Mouse (Mus musculus) bone marrow, adult 2 months (tissue): ENCODE results near the gene Swi5. TPM values are rescaled to one million over a fixed set of nuclear protein-coding genes. Genes with fewer than 3 reads are reported as not detected.
A peak's percentile ranks its signal among the peaks of the same experiment; 100 is the strongest.

ENCODE experiments used
- H3K27ac ChIP-seq: fragments of 200-500 bp; 2 replicates; pipeline ENCODE4 v1.5.1; 2012; ENCODE audit warnings: low read depth, mild to moderate bottlenecking, control low read depth, inconsistent platforms, low read length; ENCODE audit not compliant: control insufficient read depth, poor library complexity, insufficient read depth
- H3K4me1 ChIP-seq: fragments of 200-500 bp; 2 replicates; pipeline ENCODE4 v1.6.1; 2011; ENCODE audit warnings: low read length; ENCODE audit not compliant: control insufficient read depth, insufficient read depth
- H3K4me3 ChIP-seq: fragments of 200-500 bp; replicated peaks from 2 replicates; pipeline ENCODE3; 2011; ENCODE audit warnings: mild to moderate bottlenecking, low read depth, low read length, control low read depth; ENCODE audit not compliant: control insufficient read depth
- CTCF ChIP-seq: fragments of 200-500 bp; IDR thresholded peaks from 2 replicates; pipeline ENCODE4 v1.5.1; 2011; ENCODE audit warnings: low read length, control low read depth; ENCODE audit not compliant: control insufficient read depth, insufficient read depth
- POLR2A ChIP-seq: fragments of 200-500 bp; IDR thresholded peaks from 2 replicates; pipeline ENCODE4 v1.6.1; 2011; ENCODE audit warnings: low read depth, mild to moderate bottlenecking, control low read depth, low read length, borderline replicate concordance; ENCODE audit not compliant: control insufficient read depth
- WGBS: fragments of 180-500 bp; shearing (Covaris S2); methylation state at CpG from one replicate; pipeline ENCODE4 v1.1.7; 2018; 5-methylcytosine and 5-hydroxymethylcytosine counted together
- polyA plus RNA-seq: library from polyadenylated mRNA; stranded (reverse); fragments of >200 nt; gene quantifications from 2 replicates; pipeline ENCODE4 v1.2.4, GENCODE M21; 2011; ENCODE audit warnings: low replicate concordance; ENCODE audit not compliant: missing spikeins, insufficient read depth, insufficient read length

Gene Swi5
- polyA plus RNA-seq, 1 experiment = 393 TPM

DNA sequence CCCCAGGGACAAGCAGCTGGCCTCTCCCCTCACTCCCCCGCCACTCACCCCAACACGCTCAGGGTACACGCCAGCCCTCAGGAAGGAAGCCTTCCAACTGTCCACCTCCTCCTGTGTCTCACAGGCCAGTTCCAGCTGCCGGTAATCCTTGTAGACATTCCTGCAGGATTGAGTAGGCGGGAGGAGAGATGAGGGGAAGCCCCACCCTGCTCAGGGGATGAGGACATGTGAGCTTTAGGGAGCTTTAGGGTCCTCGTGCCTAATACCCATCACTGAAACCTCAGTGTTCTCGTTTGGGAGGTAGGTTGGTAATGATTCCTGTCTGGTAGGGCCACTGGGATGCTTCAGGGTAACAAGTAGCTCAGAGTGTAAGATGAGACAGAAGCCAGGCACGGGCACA, 27.9 kb upstream of the Swi5 start:
- H3K4me1 ChIP-seq = peaks cover 1% of the 10 kb centered on the region; the same call in 1 of the 2 replicates
- no peak overlapping the region for H3K4me3 ChIP-seq
- TF ChIP-seq POLR2A (no peak), CTCF (no peak)
- H3K27ac ChIP-seq = no peak overlapping the region
- 64% methylated on average over 8 of the region's 8 CpGs for WGBS

DNA sequence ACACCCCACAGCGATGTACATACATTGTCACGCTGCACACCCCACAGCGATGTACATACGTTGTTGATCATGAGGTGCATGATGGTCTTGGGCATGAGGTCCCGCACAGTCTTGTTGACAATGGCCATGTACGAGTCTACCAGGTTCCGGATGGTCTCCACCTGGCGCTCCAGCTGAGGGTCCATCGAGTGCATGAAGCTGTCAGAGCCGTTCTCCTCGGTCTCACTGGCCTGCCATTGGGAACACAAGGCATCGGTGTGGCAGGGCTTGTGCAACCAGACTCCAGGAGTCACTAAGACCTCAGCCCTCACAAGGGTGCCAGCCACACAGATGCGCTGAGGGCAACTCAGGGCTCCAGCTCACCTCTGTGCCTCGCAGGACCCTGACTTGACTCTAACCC, 27.0 kb upstream of the Swi5 start:
- TF ChIP-seq CTCF (no peak), POLR2A (no peak)
- no peak overlapping the region for H3K4me3 ChIP-seq
- H3K27ac ChIP-seq = no peak overlapping the region
- WGBS = 90% methylated on average over 14 of the region's 14 CpGs
- H3K4me1 ChIP-seq = peaks cover 6% of the 10 kb centered on the region; the same call in 1 of the 2 replicates

DNA sequence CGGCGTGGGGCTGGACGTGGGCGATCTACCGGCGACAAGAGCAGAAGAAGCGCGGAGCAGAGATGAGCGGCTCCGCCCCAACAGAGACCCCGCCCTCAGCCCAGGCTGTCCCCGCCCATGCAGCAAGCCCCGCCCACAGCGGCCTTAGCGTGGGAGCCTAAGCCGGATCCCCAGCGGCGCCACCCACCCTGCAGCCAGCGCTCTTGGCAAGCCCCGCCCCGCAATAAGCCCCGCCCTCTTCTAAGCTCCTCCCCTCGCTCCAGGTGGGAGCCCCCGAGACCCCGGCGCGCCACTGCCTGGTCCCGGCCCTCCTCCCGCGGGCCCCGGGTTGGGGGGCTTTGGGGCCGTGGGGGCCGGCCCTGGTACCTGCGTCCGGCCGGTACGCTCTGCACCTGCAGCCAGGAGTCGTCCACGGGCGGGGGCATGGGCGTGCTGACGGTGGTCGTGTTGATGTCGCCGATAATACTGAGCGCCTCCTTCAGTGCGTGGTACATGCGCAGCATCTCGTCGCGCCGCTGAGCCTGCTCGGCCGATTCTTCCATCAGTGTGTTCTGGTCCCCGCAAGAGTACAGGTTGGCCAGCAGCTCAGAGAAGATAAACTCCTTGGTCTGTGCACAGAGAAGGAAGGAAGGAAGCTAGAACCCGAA, 24.6 kb upstream of the Swi5 start:
- TF ChIP-seq CTCF (no peak), POLR2A (no peak)
- Histone ChIP-seq H3K4me3 (no peak overlapping the region), H3K27ac (no peak overlapping the region), H3K4me1 (peaks cover 6% of the 10 kb centered on the region; the same call in 1 of the 2 replicates)
- WGBS = 1% methylated on average over 56 of the region's 56 CpGs

DNA sequence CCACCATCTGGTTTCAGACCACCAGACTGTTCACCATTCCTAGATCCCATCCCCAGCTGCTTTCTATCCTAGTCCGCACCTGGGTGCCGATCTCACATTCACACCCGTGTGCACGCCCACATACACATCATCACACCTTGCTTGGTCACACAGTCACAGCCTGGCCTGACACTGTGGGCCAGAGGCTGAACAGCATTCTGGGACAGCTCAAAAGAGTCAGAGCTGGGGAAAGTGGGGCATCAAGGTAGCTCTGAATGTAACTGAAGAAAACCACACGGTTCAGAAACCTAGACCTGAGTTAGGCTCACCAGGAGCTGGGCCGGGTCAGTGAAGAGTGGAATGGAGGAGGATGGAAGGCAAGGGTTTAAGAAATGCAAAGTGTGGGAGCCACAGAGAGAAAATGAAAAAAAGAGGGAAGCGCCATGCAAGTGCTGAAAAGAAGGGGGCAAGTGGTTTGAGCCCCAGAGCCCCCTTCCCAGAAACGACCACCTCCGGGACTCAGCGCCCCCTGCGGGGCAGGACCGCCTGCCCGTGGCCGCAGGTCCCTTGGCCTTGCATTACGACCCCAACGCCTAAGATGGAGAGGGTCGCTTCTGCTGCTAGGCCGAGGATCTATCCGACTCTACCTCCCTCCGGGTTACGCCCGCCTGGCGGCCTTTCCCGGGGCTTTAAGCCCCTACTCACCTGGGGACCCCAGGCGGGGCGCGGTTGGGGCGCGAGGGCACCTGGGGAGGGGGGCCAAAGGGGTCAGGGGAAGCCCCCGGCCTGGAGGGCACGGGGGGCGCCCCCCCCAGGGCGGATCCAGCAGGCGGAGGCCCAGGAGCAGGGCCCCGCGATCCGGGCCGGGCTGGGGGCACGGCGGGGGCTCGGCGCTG, 23.8 kb upstream of the Swi5 start:
- 9% methylated on average over 42 of the region's 42 CpGs for WGBS
- H3K4me3 ChIP-seq = no peak overlapping the region
- peaks cover 6% of the 10 kb centered on the region; the same call in 1 of the 2 replicates for H3K4me1 ChIP-seq
- no peak overlapping the region for H3K27ac ChIP-seq
- TF ChIP-seq POLR2A (no peak), CTCF (no peak)

DNA sequence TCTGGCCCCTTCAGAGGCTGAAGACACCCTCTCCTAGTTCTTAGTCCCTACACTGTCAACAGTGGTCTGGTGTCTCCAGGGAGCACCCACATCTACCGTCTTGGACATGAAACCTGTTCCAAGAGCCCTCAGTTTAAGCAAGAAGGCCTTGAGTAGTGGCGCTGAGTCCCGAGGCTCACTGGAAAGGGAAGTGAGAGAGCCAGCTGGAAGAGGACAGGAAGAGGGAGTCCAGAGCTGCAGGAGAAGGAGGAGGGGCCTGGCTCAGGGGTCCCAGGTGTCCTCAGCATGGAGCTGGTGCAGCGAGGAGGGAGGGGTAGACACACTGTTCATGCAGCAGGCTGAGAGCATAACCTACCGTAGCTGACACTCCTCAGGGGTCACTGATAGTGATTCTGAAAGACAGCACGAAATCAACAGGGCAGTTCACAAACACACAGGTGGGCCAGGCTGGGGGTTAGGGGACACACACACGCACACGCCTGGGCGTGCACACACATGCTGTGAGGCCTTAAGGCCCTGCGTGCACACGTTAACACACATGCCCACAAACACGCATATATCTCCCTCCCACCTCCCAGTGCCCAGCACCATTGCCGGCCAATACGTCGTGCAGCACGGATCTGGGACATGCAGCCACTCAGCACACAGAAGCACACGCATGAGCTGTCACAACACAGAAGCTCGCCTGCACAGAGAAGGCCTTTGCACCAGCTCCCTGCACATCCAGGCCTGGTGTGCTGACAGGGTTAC, 22.4 kb upstream of the Swi5 start:
- Histone ChIP-seq H3K4me3 (no peak overlapping the region), H3K27ac (no peak overlapping the region; the same call in 1 of the 2 replicates)
- WGBS = 76% methylated on average over 18 of the region's 18 CpGs

DNA sequence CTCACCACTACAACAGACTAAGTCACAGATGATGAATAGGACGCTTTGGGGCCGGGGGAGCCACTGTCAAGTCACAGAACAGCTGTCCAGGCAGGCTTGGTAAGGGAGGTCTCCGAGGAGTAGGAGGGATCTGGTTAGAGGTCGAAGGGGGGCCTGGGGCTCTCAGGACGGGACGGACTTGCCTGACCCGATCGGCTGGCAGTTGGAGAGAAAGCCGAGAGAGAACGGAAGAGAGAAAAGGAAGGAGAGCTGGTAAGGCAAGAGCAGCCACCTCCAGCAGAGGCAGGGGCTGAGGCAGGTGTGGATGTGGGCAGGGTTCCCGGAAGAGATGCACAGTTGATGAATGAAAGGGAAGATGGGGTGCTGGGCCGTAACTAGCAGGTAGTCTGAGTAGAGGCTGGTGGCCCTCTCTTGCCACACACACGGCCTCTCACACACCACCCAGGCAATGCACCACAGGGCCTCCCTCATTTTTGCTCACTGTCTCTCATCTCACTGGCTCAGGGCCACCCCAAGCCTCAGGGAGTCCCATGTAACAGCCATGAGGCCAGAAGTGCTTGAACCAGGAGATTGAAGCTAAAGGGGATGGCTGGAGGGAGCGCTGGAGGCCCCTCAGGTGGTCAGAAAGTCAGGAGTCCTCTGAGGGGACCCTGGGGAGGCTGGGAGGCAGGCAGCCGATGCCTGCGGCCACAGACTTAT, 21.1 kb upstream of the Swi5 start:
- Histone ChIP-seq H3K4me3 (no peak overlapping the region), H3K27ac (no peak overlapping the region), H3K4me1 (peaks cover 6% of the 10 kb centered on the region; the same call in 1 of the 2 replicates)
- no peak for TF ChIP-seq POLR2A
- no peak for TF ChIP-seq CTCF
- WGBS = 86% methylated on average over 16 of the region's 16 CpGs

More for the DNA sequence above, 22.4 kb upstream of the Swi5 start:
- TF ChIP-seq CTCF (no peak), POLR2A (no peak)
- peaks cover 6% of the 10 kb centered on the region; the same call in 1 of the 2 replicates for H3K4me1 ChIP-seq

DNA sequence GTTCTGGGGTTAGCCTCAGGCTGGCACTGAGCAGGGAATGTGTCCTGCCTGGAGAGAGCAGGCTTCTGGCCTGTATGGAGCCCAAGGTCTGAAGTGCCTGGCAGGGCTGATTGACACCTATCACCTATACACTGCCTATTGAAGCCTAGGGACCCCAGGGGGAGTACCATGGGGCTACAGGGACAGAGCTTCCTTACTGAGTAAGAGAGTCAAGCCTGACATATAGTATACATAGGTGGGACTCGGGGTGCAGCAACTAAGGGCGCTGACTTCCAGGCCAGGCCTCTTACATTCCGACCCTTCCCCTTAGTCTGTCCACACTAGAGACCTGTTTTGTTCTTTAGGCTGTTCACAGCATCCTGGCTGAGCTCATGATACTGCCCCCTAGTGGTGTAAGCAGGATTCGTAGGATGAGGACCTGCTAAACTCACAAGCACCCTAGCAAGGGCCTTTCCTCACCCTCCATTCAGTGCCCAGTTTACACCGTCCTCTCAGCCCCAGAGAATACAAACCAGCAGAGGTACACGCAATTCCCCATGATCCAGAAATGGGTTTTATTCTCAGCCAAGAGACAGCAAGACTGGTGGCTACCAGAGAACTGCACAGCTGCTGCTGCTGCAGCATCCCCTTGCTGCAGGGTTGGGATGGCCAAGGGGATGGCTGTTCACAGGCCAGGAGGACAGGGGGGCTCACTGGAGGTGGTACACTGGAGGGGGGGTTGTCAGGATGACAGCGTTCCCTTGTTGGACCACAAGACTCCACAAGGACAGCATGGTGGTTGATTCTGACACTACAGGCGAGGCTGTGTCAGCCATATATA, 20.3 kb upstream of the Swi5 start:
- no peak overlapping the region for H3K27ac ChIP-seq
- peaks cover 6% of the 10 kb centered on the region; the same call in 1 of the 2 replicates for H3K4me1 ChIP-seq
- TF ChIP-seq POLR2A (no peak), CTCF (peak; percentile 75)
- 64% methylated on average over 8 of the region's 8 CpGs for WGBS
- H3K4me3 ChIP-seq = no peak overlapping the region
